Mouse (Mus musculus): ENCODE data around the gene Ppp2r5a. TPM values are rescaled to one million over a fixed set of nuclear protein-coding genes. Genes with fewer than 3 reads are reported as not detected.

Ppp2r5a gene
- polyA plus RNA-seq, 1 experiment: 44.2 TPM

GRCm38 (mm10) chr1:191391311-191391710, 11.8 kb downstream of the Ppp2r5a start:
- WGBS: 4% methylated on average over 3 of the region's 3 CpGs
- no peak for DNase-seq (ENCODE audit: low read depth, low spot score)

GRCm38 (mm10) chr1:191384786-191385430, 18.2 kb downstream of the Ppp2r5a start:
- no peak for DNase-seq (ENCODE audit: low read depth, low spot score)
- WGBS: 80% methylated on average over 10 of the region's 10 CpGs

- WGBS: 76% methylated on average over 11 of the region's 11 CpGs
- no peak for DNase-seq (ENCODE audit: low read depth, low spot score)
Measured at GRCm38 (mm10) chr1:191381955-191382736, 20.9 kb downstream of the Ppp2r5a start.

GRCm38 (mm10) chr1:191380843-191381242, 22.2 kb downstream of the Ppp2r5a start:
- no peak for DNase-seq (ENCODE audit: low read depth, low spot score)
- WGBS: 90% methylated on average over 3 of the region's 3 CpGs

GRCm38 (mm10) chr1:191378080-191378479, 25.0 kb downstream of the Ppp2r5a start:
- no peak for DNase-seq (ENCODE audit: low read depth, low spot score)
- 35% methylated on average over 2 of the region's 2 CpGs for WGBS

GRCm38 (mm10) chr1:191375644-191375998, 27.5 kb downstream of the Ppp2r5a start:
- no peak for DNase-seq (ENCODE audit: low read depth, low spot score)
- 86% methylated on average over 5 of the region's 5 CpGs for WGBS

GRCm38 (mm10) chr1:191374993-191375643, 28.0 kb downstream of the Ppp2r5a start:
- 88% methylated on average over 10 of the region's 10 CpGs for WGBS
- DNase-seq (ENCODE audit: low read depth, low spot score): no peak

GRCm38 (mm10) chr1:191369140-191369539, 33.9 kb downstream of the Ppp2r5a start:
- DNase-seq (ENCODE audit: low read depth, low spot score): no peak

- WGBS: 32% methylated on average over 4 of the region's 4 CpGs
- no peak for DNase-seq (ENCODE audit: low read depth, low spot score)
Measured at GRCm38 (mm10) chr1:191368193-191368592, 34.9 kb downstream of the Ppp2r5a start.

GRCm38 (mm10) chr1:191364477-191364876, 38.6 kb downstream of the Ppp2r5a start:
- WGBS: 53% methylated on average over 4 of the region's 4 CpGs
- no peak for DNase-seq (ENCODE audit: low read depth, low spot score)

GRCm38 (mm10) chr1:191362412-191362811, 40.7 kb downstream of the Ppp2r5a start:
- WGBS: 76% methylated on average over 6 of the region's 6 CpGs
- no peak for DNase-seq (ENCODE audit: low read depth, low spot score)

GRCm38 (mm10) chr1:191359478-191359877, 43.6 kb downstream of the Ppp2r5a start:
- no peak for DNase-seq (ENCODE audit: low read depth, low spot score)
- WGBS: 82% methylated on average over 7 of the region's 7 CpGs

GRCm38 (mm10) chr1:191356936-191357335, 46.1 kb downstream of the Ppp2r5a start:
- no peak for DNase-seq (ENCODE audit: low read depth, low spot score)
- 94% methylated on average over 1 of the region's 1 CpGs for WGBS

GRCm38 (mm10) chr1:191353836-191354235, 49.2 kb downstream of the Ppp2r5a start:
- DNase-seq (ENCODE audit: low read depth, low spot score): no peak
- 86% methylated on average over 4 of the region's 4 CpGs for WGBS

GRCm38 (mm10) chr1:191352786-191353488, 50.1 kb downstream of the Ppp2r5a start:
- DNase-seq (ENCODE audit: low read depth, low spot score): no peak
- WGBS: 37% methylated on average over 14 of the region's 14 CpGs

GRCm38 (mm10) chr1:191350355-191350754, 52.7 kb downstream of the Ppp2r5a start:
- WGBS: 97% methylated on average over 5 of the region's 5 CpGs

GRCm38 (mm10) chr1:191349486-191350037, 53.5 kb downstream of the Ppp2r5a start:
- WGBS: 85% methylated on average over 23 of the region's 23 CpGs
- no peak for DNase-seq (ENCODE audit: low read depth, low spot score)

More at GRCm38 (mm10) chr1:191350355-191350754, 52.7 kb downstream of the Ppp2r5a start:
- DNase-seq (ENCODE audit: low read depth, low spot score): no peak

GRCm38 (mm10) chr1:191348996-191349395, 54.1 kb downstream of the Ppp2r5a start:
- WGBS: 64% methylated on average over 5 of the region's 5 CpGs
- DNase-seq (ENCODE audit: low read depth, low spot score): no peak

- no peak for DNase-seq (ENCODE audit: low read depth, low spot score)
- WGBS: 69% methylated on average over 2 of the region's 2 CpGs
Measured at GRCm38 (mm10) chr1:191348592-191348991, 54.5 kb downstream of the Ppp2r5a start.

- 93% methylated on average over 8 of the region's 8 CpGs for WGBS
Measured at GRCm38 (mm10) chr1:191347602-191348001, 55.5 kb downstream of the Ppp2r5a start.

More at GRCm38 (mm10) chr1:191347602-191348001, 55.5 kb downstream of the Ppp2r5a start:
- DNase-seq (ENCODE audit: low read depth, low spot score): no peak
